Mouse (Mus musculus) embryonic facial prominence, embryonic 15.5 days (tissue): ENCODE measurements around the gene Ccdc78. TPM values are rescaled to one million over a fixed set of nuclear protein-coding genes. Genes with fewer than 3 reads are reported as not detected.
A peak's percentile ranks its signal among the peaks of the same experiment; 100 is the strongest.

Experiments used
- ATAC-seq: fragments of 200-750 bp; cut with Nextera tagmentation; 2 replicates; pipeline ENCODE4 v1.8.0; 2017; ENCODE audit warnings: low read depth, moderate TSS enrichment; ENCODE audit not compliant: insufficient number of reproducible peaks, low FRiP score, low TSS enrichment
- H3K27ac ChIP-seq: fragments of 300-500 bp; sonication (generic); replicated peaks from 2 replicates; pipeline ENCODE4 v1.5.1; 2015; ENCODE audit warnings: mild to moderate bottlenecking, inconsistent platforms
- H3K27me3 ChIP-seq: fragments of 300-500 bp; sonication (generic); 2 replicates; pipeline ENCODE4 v1.6.1; 2015; ENCODE audit warnings: inconsistent platforms
- H3K36me3 ChIP-seq: fragments of 300-500 bp; sonication (generic); 2 replicates; pipeline ENCODE4 v1.6.1; 2015; ENCODE audit warnings: mild to moderate bottlenecking, inconsistent platforms
- H3K4me1 ChIP-seq: fragments of 300-500 bp; sonication (generic); 2 replicates; pipeline ENCODE4 v1.6.1; 2015; ENCODE audit warnings: inconsistent platforms
- H3K4me2 ChIP-seq: fragments of 300-500 bp; sonication (generic); replicated peaks from 2 replicates; pipeline ENCODE4 v1.6.1; 2015; ENCODE audit warnings: mild to moderate bottlenecking, inconsistent platforms
- H3K4me3 ChIP-seq: fragments of 300-500 bp; sonication (generic); replicated peaks from 2 replicates; pipeline ENCODE4 v1.5.1; 2015; ENCODE audit warnings: mild to moderate bottlenecking, inconsistent platforms
- H3K9ac ChIP-seq: fragments of 300-500 bp; sonication (generic); 2 replicates; pipeline ENCODE4 v1.6.1; 2015; ENCODE audit warnings: inconsistent platforms
- H3K9me3 ChIP-seq: fragments of 300-500 bp; sonication (generic); replicated peaks from 2 replicates; pipeline ENCODE4 v1.6.1; 2016; ENCODE audit warnings: inconsistent platforms
- WGBS: fragments of 180-500 bp; shearing (Covaris S2); methylation state at CpG from one replicate; pipeline ENCODE4 v1.1.7; 2015; 5-methylcytosine and 5-hydroxymethylcytosine counted together
- polyA plus RNA-seq: library from polyadenylated mRNA; unstranded; fragments of >200 nt; fragmentation: Nextera tagmentation; extraction: Ambion mirVana; gene quantifications from 2 replicates; pipeline ENCODE4 v1.2.1, GENCODE M21; 2015

The Ccdc78 gene
- polyA plus RNA-seq, 1 experiment from 2014 or later, result 4.8 TPM

DNA sequence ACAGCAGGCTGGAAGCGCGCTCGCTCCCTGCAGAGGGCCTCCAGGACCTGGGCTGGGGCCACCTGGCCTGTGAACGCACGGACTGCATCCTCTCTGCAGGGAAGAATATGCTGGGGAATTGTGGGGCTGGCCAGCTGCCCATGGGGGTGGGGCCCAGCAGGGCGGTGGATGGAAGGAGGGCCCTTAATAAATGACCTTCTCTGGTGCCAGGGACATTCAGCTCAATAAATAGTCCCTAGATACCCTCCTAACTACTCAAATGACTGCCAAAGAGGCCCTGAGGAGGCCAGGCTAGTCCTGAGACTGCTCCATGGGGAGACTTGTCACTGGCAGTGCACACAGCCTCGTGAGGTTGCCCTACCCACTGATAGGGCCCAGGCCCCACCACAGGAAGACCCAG is 3.3 kb upstream of the Ccdc78 start:
- peaks cover 56% of the 10 kb centered on the region for H3K36me3 ChIP-seq
- no peak overlapping the region for H3K27ac ChIP-seq
- H3K4me2 ChIP-seq, result no peak overlapping the region
- no peaks in the 10 kb centered on the region for H3K27me3 ChIP-seq
- H3K4me3 ChIP-seq, result no peak overlapping the region
- H3K9ac ChIP-seq, result no peak overlapping the region
- ATAC-seq, result no peak
- 83% methylated on average over 7 of the region's 7 CpGs for WGBS
- no peaks in the 10 kb centered on the region for H3K9me3 ChIP-seq
- peaks cover 28% of the 10 kb centered on the region for H3K4me1 ChIP-seq

DNA sequence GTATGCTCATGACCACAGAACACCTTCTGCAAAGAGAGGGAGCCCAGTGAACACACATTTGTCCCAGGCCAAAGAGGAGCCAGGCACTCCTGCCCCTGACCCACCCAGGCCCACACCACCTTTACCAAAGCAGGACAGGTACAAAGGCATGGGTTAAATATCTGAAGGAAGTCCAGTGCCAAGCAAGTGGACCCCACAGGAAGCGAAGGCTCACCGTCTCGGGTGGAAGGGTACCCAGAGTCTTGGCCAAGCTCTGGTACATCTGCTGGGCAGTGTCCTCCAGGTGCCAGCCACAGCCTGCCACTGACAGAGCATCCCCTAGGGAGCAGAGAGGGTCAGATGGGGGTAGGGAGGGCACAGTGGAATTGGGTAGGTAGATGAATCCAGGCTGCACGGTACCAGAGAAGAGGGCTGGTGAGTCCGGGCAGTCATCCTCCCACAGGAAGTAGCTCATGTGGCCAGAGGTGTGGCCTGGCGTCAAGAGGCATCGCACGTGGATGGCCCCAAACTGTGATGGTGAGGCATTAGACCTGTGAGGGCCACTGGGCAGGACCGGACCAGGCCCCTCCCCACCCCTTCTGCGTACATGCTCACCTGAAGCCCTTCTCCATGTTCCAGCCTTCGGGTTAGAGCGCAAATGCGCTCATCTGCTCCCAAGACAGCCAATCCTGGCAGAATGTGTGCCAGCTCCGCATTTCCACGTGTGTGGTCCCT is 2.4 kb upstream of the Ccdc78 start:
- no peaks in the 10 kb centered on the region for H3K9me3 ChIP-seq
- no peak for ATAC-seq
- no peak overlapping the region for H3K27ac ChIP-seq
- peak overlapping the region; percentile 70; the same call in 1 of the 2 replicates for H3K9ac ChIP-seq
- H3K36me3 ChIP-seq, result peaks cover 53% of the 10 kb centered on the region
- peaks cover 28% of the 10 kb centered on the region for H3K4me1 ChIP-seq
- peak overlapping the region; percentile 69 for H3K4me2 ChIP-seq
- H3K4me3 ChIP-seq, result peak overlapping the region; percentile 78
- 70% methylated on average over 15 of the region's 15 CpGs for WGBS
- no peaks in the 10 kb centered on the region for H3K27me3 ChIP-seq

DNA sequence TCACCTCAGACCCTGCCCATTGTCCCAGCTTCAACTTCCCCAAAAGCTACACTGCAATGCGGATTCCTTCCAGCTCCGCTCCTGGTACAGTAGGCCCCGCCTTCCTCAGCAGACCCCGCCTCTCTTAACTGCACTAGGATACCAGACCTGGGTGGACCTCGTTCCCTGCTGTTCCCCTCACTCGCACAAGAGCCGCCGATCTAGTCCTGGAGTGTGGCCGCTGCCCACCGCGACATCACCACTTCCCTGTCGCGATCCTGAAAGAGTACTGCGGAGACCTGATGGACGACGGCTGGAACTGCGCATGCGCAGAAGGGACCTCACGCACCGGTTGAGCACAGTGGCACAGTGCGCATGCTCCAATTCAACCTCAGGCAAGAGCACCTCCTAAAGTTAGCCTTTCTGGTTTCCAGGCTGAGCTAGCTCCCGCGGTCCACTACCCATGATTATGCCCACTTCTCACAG is 1.1 kb upstream of the Ccdc78 start, which contains the start of gene Haghl:
Gene Haghl (minus strand): TSS at position 393 of the 465 bp plus-strand sequence.
- H3K36me3 ChIP-seq, result peaks cover 50% of the 10 kb centered on the region
- under 1% methylated on average over 23 of the region's 23 CpGs for WGBS
- no peaks in the 10 kb centered on the region for H3K27me3 ChIP-seq
- H3K4me2 ChIP-seq, result peak within 1 kb of the TSS; percentile 69
- peaks cover 28% of the 10 kb centered on the region for H3K4me1 ChIP-seq
- peak; percentile 82 for ATAC-seq
- peak within 1 kb of the TSS; percentile 70 for H3K9ac ChIP-seq
- peak within 1 kb of the TSS; percentile 78 for H3K4me3 ChIP-seq
- H3K9me3 ChIP-seq, result no peaks in the 10 kb centered on the region
- peak within 1 kb of the TSS; percentile 90 for H3K27ac ChIP-seq

DNA sequence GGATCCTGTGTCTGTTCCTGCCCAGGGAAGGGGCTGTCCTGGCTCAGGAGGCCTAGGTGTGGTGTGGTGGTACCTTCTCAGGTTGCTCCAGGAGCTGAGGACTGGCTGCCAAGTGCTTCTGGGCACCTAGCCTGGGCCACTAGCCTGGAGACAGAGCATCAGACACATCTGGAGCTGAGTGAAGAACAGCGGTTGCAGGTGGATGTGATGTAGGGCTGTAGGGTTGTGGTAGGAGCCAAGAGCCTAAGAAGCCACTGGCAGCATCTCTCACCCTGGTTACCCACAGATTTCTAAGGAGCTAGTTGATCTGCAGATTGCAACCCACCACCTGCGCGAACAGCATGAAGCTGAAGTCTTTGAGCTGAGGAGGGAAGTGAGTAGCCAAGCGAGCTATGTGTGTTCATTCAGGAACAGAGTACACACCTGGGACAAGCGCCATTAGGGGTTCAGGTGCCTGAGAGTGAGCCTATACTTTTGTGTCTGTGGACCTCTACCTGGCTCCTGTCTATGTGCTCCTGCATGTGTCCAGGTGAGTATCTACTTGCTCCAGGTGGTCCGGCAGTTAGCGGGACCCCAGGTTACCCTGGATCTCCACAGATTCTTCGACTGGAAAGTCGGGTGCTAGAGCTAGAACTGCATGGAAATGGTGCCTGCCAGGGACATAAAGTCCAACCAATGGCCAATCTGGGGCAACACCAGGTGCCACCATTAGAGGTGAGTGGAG is 563 bp downstream of the Ccdc78 start:
- no peak overlapping the region for H3K4me3 ChIP-seq
- peaks cover 43% of the 10 kb centered on the region for H3K4me1 ChIP-seq
- no peak for ATAC-seq
- no peak overlapping the region for H3K9ac ChIP-seq
- H3K4me2 ChIP-seq, result no peak overlapping the region
- WGBS, result 90% methylated on average over 9 of the region's 9 CpGs
- H3K36me3 ChIP-seq, result peaks cover 36% of the 10 kb centered on the region
- H3K27me3 ChIP-seq, result no peaks in the 10 kb centered on the region
- H3K9me3 ChIP-seq, result no peaks in the 10 kb centered on the region
- no peak overlapping the region for H3K27ac ChIP-seq

DNA sequence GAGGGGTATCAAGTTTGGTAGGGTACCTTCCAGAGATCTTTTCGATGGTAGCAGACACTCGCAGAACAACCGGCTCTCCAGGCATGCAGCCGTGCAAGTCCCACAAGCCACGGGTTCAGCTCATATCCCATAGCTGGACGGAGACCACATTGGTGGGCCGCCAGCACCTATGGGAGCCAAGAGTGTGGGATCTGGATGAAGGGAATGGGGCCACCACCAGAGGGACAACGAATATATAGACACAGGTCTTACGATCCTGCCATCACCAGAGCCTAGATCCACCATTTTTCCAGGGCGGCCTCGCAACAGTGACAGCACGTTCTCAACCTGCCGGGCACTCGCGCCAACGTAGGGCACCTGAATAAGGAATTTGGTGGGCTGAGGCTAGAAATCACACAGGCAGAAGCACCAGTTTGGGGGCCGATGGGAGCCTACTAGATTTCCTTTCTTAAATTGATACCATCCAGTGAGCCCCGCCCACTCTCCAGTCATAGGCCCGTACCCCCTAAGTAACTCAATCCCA is 5.0 kb downstream of the Ccdc78 start:
- Histone ChIP-seq H3K27ac (peak overlapping the region; percentile 96), H3K36me3 (peaks cover 19% of the 10 kb centered on the region), H3K9me3 (no peaks in the 10 kb centered on the region), H3K4me3 (peak overlapping the region; percentile 79), H3K4me2 (peak overlapping the region; percentile 79), H3K4me1 (peaks cover 39% of the 10 kb centered on the region), H3K9ac (peak overlapping the region; percentile 75), H3K27me3 (no peaks in the 10 kb centered on the region)
- 18% methylated on average over 19 of the region's 19 CpGs for WGBS
- ATAC-seq, result no peak

DNA sequence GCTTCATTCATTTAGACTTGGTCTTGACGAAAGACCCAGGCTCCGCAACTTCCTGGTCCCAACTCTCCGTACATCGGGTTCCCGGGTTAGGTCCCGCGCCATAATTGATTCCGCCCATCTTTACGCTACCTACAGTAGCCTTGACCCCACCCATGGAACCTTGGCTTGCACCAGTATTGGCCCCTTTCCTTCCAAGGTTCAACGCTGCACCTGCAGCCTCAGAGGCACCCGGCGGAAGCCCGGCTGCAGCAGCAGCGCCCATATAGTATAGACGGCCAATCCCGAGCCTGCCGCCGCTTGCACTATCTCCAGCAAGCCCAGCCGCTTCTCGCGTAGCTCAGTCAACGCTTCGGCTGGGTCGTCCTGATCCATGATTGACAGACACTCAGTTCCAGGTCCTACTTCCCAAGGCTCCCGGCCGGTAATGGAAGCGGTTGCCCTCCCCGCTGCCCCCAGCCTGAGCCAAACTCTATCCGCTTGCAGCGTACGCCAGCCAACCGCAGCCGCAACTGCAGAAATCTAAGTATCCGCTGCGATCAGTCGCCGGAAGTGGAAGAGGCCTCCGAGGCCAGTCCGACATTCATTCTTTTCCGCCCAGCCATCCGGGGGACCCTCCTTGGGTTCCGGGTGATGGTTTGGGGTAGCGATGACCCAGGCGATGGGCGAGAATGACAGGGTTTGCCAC is 5.6 kb downstream of the Ccdc78 start:
- Histone ChIP-seq H3K4me1 (peaks cover 40% of the 10 kb centered on the region), H3K9me3 (no peaks in the 10 kb centered on the region), H3K9ac (peak overlapping the region; percentile 75), H3K4me3 (peak overlapping the region; percentile 79), H3K4me2 (peak overlapping the region; percentile 79), H3K27me3 (no peaks in the 10 kb centered on the region), H3K27ac (peak overlapping the region; percentile 96), H3K36me3 (peaks cover 19% of the 10 kb centered on the region)
- ATAC-seq, result peak; percentile 59
- under 1% methylated on average over 45 of the region's 45 CpGs for WGBS

DNA sequence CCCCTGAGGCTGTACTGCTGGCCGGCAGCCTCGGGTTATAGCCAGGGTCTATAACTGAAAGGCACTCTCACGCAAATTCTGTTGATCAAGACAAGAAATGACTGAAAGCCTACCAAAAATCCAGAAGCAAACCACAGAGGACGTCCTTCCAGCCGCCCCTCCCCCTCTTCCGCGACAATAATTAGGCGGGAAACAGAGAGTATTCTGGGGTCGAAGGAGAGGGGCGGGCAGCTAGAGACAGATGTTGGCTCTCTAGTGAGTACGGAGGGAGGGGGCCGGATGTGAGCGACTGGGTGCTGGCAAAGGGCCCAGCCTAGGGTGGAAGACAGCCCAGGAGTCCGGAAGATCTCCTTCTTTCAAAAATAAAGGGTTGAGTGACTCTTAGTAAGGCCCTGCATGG is 6.2 kb downstream of the Ccdc78 start, which contains the start of gene Fam173a:
Gene Fam173a (minus strand): TSS at position 287 of the 400 bp plus-strand sequence.
- Histone ChIP-seq H3K27me3 (no peaks in the 10 kb centered on the region), H3K27ac (peak within 1 kb of the TSS; percentile 96), H3K4me3 (peak within 1 kb of the TSS; percentile 79), H3K9ac (peak within 1 kb of the TSS; percentile 75), H3K9me3 (no peaks in the 10 kb centered on the region), H3K36me3 (peaks cover 18% of the 10 kb centered on the region), H3K4me1 (peaks cover 46% of the 10 kb centered on the region), H3K4me2 (peak within 1 kb of the TSS; percentile 79)
- ATAC-seq, result peak; percentile 59
- 0% methylated on average over 14 of the region's 14 CpGs for WGBS

DNA sequence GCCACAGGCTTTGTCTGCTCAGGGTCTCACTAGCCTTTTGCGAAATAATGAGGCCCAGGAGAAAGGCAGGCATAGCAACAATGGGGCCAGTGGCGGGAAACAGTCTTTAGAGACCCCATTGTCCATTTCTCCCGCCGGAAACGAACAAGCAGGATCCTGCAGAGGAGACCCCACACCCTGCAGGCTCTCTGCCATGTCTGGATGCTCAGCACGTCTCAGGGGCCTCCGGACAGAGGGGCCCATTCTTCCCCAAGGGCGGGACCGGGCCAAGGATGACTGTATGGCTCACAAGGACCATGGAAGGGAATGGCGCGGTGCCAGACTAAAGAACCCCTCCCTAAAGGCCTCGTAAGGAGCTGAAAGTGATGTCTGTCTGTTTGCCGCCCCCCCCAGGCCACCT is 7.8 kb downstream of the Ccdc78 start:
- peaks cover 47% of the 10 kb centered on the region for H3K4me1 ChIP-seq

DNA sequence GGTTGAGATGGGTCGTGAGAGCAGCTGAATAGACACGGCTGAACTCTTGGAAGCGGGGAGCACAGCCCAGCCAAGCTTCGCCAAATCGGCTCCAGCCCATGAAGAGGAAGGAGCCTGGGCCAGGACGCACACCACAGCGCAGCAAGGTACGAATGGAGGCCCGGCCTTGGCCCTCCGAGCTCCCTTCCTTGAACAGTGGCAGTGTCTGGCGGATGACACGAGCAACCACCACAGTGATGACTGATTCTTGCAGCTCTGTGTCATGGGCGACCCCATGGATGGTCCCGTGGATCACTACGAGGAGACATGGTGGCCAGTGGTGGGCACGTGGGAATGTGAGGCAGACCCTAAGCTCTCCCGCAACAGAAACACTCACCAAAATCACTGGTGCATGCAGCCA is 8.6 kb downstream of the Ccdc78 start:
- no peaks in the 10 kb centered on the region for H3K9me3 ChIP-seq
- H3K4me1 ChIP-seq, result peaks cover 47% of the 10 kb centered on the region
- 0 out of 2 replicates have a peak, but pooled peaks cover 3% of the 10 kb centered on the region for H3K36me3 ChIP-seq
- no peak overlapping the region for H3K27ac ChIP-seq
- no peak for ATAC-seq
- WGBS, result 75% methylated on average over 17 of the region's 17 CpGs
- peak overlapping the region; percentile 66 for H3K4me3 ChIP-seq
- no peak overlapping the region for H3K9ac ChIP-seq
- H3K4me2 ChIP-seq, result peak overlapping the region; percentile 89; the same call in 1 of the 2 replicates
- H3K27me3 ChIP-seq, result no peaks in the 10 kb centered on the region

More for the DNA sequence above, 7.8 kb downstream of the Ccdc78 start:
- Histone ChIP-seq H3K27me3 (no peaks in the 10 kb centered on the region), H3K27ac (no peak overlapping the region), H3K9ac (no peak overlapping the region), H3K9me3 (no peaks in the 10 kb centered on the region), H3K4me3 (no peak overlapping the region), H3K36me3 (peaks cover 9% of the 10 kb centered on the region; the same call in 1 of the 2 replicates), H3K4me2 (no peak overlapping the region)
- WGBS, result 54% methylated on average over 13 of the region's 13 CpGs
- ATAC-seq, result no peak

DNA sequence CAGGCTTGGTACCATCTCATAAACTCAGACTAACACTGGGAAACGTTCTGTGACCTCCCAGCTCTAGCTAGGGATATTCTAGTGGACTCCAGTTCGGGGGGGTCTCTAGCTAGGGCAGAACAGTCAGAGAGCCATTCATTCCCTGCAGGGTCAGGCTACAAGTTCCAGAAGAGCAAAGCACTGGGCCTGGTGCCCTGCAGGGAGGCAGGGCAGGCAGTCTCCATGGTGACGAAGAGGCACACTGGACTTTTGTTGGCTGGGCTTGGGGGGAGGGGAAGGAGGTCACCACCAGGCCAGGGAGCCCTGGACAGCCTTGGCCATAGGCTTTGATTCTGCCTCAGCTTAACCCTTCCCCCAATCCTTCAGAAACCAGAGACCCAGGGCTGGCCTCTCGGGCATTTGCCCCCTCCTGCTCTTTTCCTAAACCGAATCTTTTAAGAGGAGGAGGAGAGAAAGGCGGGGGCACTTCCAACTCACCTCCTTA is 9.3 kb downstream of the Ccdc78 start, which contains the start of gene AC134908.4:
Gene AC134908.4 (minus strand): TSS at position 51 of the 484 bp plus-strand sequence.
- 0 out of 2 replicates have a peak, but pooled peaks cover 3% of the 10 kb centered on the region for H3K36me3 ChIP-seq
- no peak for ATAC-seq
- peak within 1 kb of the TSS; percentile 66 for H3K4me3 ChIP-seq
- no peaks in the 10 kb centered on the region for H3K27me3 ChIP-seq
- WGBS, result 27% methylated on average over 6 of the region's 6 CpGs
- H3K4me2 ChIP-seq, result peak within 1 kb of the TSS; percentile 89
- H3K9ac ChIP-seq, result peak within 1 kb of the TSS; percentile 33
- H3K4me1 ChIP-seq, result peaks cover 44% of the 10 kb centered on the region
- no peak within 1 kb of the TSS; the same call in 1 of the 2 replicates for H3K27ac ChIP-seq
- no peaks in the 10 kb centered on the region for H3K9me3 ChIP-seq
